Mouse (Mus musculus) layer of hippocampus, adult 2 months (tissue): ENCODE results near the gene Rbms2. TPM values are rescaled to one million over a fixed set of nuclear protein-coding genes. Genes with fewer than 3 reads are reported as not detected.
"Not testable (repeated sequence)": the region's sequence is repeated elsewhere in the genome, so short reads cannot be mapped to it uniquely, and the experiment has no call there.

Source experiments
- DNase-seq, 2 experiments: peaks; one replicate each; pipeline ENCODE4 v3.0.0; 2022; ENCODE audit warnings: low spot score in 2 of 2
- H3K27ac ChIP-seq: fragments of 200-600 bp; 2 replicates; pipeline ENCODE4 v1.8.1; 2022
- H3K4me3 ChIP-seq: fragments of 200-600 bp; 2 replicates; pipeline ENCODE4 v1.8.1; 2022; ENCODE audit warnings: mild to moderate bottlenecking
- CTCF ChIP-seq: fragments of 200-600 bp; conservative IDR thresholded peaks from 2 replicates; pipeline ENCODE4 v1.8.1; 2022; ENCODE audit warnings: antibody characterized with exemption, mild to moderate bottlenecking, moderate library complexity
- total RNA-seq, 2 experiments: library from RNA; stranded (reverse); gene quantifications; 2 replicates each; pipeline ENCODE4 v1.2.3; 2021

The Rbms2 gene
- total RNA-seq, 2 experiments from 2014 or later = 12.7 to 12.8 TPM

DNA sequence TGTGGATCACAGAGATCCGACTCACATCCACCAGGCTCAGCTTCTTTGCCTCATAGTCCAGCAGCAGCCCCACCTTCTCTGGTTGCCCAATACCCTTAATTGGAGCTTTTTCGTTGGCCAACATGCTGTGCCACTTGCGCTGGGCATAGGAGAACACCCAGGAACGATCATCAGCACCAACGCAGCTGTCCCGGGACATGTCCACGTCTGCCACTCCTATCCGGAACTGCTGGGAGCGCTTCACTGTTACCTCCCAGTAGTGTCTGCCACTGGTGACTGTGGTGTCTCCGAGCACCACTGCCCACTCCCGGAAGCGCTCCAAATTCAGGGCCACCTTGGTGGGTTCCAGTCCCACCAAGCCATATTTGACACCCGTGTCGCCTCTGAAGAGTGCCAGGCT, 30.9 kb upstream of the Rbms2 start:
- TF ChIP-seq CTCF = no peak
- DNase-seq = no peak
- H3K4me3 ChIP-seq = peak overlapping the region; percentile 81
- H3K27ac ChIP-seq = peak overlapping the region; percentile 81; the same call in 1 of the 2 replicates

DNA sequence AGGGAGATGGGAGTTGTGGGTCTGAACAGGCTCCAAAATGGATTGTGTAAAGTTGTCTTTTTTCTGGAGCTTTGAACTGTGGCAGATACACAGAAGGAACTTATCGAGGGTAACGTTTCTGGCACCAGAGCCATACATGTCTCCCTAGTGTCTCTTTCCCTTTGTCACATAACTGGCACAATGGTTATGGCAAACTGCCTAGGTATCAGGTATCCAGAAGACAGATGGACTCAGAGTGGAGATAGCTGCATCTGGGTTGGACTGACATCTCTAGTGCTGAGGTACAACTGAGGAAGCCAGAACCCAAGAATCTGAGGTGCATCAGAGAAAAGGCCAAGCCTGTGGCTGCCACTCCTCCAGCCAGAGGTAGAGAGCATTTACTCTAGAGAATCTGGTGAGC, 30.0 kb upstream of the Rbms2 start:
- Histone ChIP-seq H3K27ac (no peak overlapping the region), H3K4me3 (no peak overlapping the region)
- no peak for DNase-seq
- no peak for TF ChIP-seq CTCF

DNA sequence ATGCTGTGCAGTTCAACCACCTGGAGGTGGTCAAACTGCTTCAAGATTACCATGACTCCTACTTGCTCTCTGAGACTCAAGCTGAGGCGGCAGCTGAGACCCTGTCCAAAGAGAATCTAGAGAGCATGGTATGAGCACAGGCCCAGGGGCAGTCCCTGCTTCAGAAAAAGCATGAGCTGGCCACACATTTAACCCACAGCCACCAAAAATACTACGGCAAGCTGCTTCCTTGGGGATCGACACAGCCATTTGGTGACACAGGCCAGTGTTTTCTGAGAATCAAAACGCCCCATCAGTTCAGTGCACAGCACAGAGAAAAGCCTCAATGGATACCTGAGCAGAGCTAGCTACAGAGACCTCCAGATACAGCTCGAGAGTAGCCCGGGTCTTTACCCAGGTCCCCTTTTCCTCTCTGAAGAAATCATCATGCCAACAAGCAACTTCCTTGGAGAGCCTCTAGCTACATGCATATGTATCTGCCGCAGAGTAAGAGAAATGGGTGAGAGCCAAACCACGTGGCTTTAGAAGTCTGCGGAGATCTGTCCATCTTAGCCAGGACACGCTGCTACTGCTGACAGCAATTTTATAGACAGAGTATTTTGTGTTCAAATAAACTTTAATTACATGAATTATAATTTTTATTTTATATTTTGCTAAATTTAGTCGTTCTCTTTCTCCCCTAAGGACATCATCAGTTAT, 29.4 kb upstream of the Rbms2 start:
- no peak overlapping the region for H3K27ac ChIP-seq
- DNase-seq = no peak
- TF ChIP-seq CTCF = no peak
- no peak overlapping the region for H3K4me3 ChIP-seq

DNA sequence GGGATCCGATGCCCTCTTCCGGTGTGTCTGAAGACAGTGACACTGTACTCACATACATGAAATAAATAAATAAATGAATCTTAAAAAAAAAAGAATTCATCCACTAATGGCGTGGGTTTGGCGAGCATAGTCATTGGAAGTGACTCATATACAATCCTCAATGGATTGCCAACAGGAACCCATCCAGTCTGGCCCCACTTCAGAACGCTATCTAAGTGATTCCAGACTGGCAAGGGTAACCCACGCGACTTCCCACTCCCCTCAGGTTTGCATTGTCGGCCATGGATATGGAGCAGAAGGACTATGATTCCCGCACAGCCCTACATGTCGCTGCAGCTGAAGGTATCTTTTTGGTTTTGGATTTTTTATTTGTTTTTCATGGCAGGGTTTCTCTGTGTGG, 28.2 kb upstream of the Rbms2 start:
- no peak for DNase-seq
- TF ChIP-seq CTCF = no peak
- Histone ChIP-seq H3K27ac (no peak overlapping the region), H3K4me3 (no peak overlapping the region)

DNA sequence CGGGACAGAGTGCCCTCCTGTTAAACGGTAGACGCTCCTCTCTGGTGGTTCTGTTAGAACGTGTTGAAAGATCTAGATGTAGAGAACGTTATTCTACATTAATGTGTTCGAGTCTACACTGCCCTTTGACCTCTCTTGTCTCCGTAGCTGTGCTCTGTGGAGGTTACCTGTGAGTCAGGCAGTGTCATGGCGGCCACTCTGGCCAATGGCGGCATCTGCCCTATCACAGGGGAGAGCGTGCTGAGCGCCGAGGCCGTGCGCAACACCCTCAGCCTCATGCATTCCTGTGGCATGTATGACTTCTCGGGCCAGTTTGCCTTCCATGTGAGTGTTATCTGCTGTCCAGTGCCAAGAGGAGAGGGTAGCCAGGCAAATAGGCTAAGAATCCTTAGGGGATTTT, 24.8 kb upstream of the Rbms2 start:
- Histone ChIP-seq H3K27ac (no peak overlapping the region), H3K4me3 (no peak overlapping the region)
- no peak for DNase-seq
- no peak for TF ChIP-seq CTCF

GRCm38 (mm10) chr10:128201856-128202255, 21.8 kb upstream of the Rbms2 start:
- Histone ChIP-seq H3K4me3 (no peak overlapping the region), H3K27ac (no peak overlapping the region)
- DNase-seq = no peak
- no peak for TF ChIP-seq CTCF

GRCm38 (mm10) chr10:128194551-128195461, 14.7 kb upstream of the Rbms2 start:
- peak in 1 of 2 experiments; percentile 48 for DNase-seq
- Histone ChIP-seq H3K4me3 (peak overlapping the region; percentile 84), H3K27ac (peak overlapping the region; percentile 83)
- no peak for TF ChIP-seq CTCF

- Histone ChIP-seq H3K4me3 (peak within 1 kb of the TSS; percentile 84), H3K27ac (peak within 1 kb of the TSS; percentile 83)
- TF ChIP-seq CTCF = no peak
- peak; percentile 97 to 99 for DNase-seq
Measured at GRCm38 (mm10) chr10:128194024-128194550, 14.0 kb upstream of the Rbms2 start, which contains the start of gene Gls2. Gene Gls2 (plus strand): TSS chr10:128194457.

GRCm38 (mm10) chr10:128193113-128193512, 13.0 kb upstream of the Rbms2 start:
- no peak overlapping the region for H3K4me3 ChIP-seq
- no peak overlapping the region for H3K27ac ChIP-seq
- DNase-seq = no peak
- no peak for TF ChIP-seq CTCF

- H3K27ac ChIP-seq, H3K4me3 ChIP-seq, DNase-seq: not testable (repeated sequence)
- TF ChIP-seq CTCF = 0 out of 2 replicates have a peak, but pooled peaks have one; percentile 9
Measured at GRCm38 (mm10) chr10:128192030-128192766, 12.1 kb upstream of the Rbms2 start.

- TF ChIP-seq CTCF = no peak
- no peak for DNase-seq
- H3K4me3 ChIP-seq = no peak overlapping the region
- H3K27ac ChIP-seq = no peak overlapping the region
Measured at GRCm38 (mm10) chr10:128191472-128191871, 11.4 kb upstream of the Rbms2 start.

GRCm38 (mm10) chr10:128188242-128188877, 8.3 kb upstream of the Rbms2 start:
- Histone ChIP-seq H3K4me3 (no peak overlapping the region), H3K27ac (no peak overlapping the region)
- TF ChIP-seq CTCF = peak; percentile 89
- DNase-seq = peak; percentile 64 to 83
